Mouse (Mus musculus): Measurements from ENCODE around the gene Bricd5.

Gene Bricd5

GRCm38 (mm10) chr17:24462932-24463331 is 10.8 kb upstream of the Bricd5 start:
- no peak for DNase-seq

GRCm38 (mm10) chr17:24463374-24464133 is 10.1 kb upstream of the Bricd5 start:
- DNase-seq = no peak

GRCm38 (mm10) chr17:24468636-24469246 is 4.9 kb upstream of the Bricd5 start:
- DNase-seq = no peak

GRCm38 (mm10) chr17:24469336-24469909 is 4.3 kb upstream of the Bricd5 start:
- no peak for DNase-seq

- peak; percentile 100 for DNase-seq
Measured at GRCm38 (mm10) chr17:24469910-24470602, 3.6 kb upstream of the Bricd5 start, which contains the start of the genes E4f1 and Pgp. Gene E4f1 (minus strand): TSS chr17:24470313. Gene Pgp (plus strand): TSS chr17:24470392.

- peak; percentile 72 for DNase-seq
Measured at GRCm38 (mm10) chr17:24470701-24471527, 2.8 kb upstream of the Bricd5 start.

GRCm38 (mm10) chr17:24472512-24472911 is 1.2 kb upstream of the Bricd5 start:
- DNase-seq = peak; percentile 83

GRCm38 (mm10) chr17:24474557-24474956 is 873 bp downstream of the Bricd5 start:
- peak; percentile 57 for DNase-seq

- no peak for DNase-seq
Measured at GRCm38 (mm10) chr17:24475586-24475985, 1.9 kb downstream of the Bricd5 start.

GRCm38 (mm10) chr17:24476022-24476776 is 2.5 kb downstream of the Bricd5 start:
- peak; percentile 45 for DNase-seq

GRCm38 (mm10) chr17:24477053-24477984 is 3.6 kb downstream of the Bricd5 start:
- DNase-seq = no peak

- DNase-seq = peak; percentile 76
Measured at GRCm38 (mm10) chr17:24477985-24478600, 4.4 kb downstream of the Bricd5 start.

GRCm38 (mm10) chr17:24478663-24479380 is 5.1 kb downstream of the Bricd5 start, which contains the start of gene Mlst8:
Gene Mlst8 (minus strand): TSS chr17:24479078.
- peak; percentile 97 for DNase-seq

GRCm38 (mm10) chr17:24479431-24479830 is 5.7 kb downstream of the Bricd5 start:
- DNase-seq = no peak

- DNase-seq = peak; percentile 58
Measured at GRCm38 (mm10) chr17:24480201-24480826, 6.6 kb downstream of the Bricd5 start.

GRCm38 (mm10) chr17:24481027-24481815 is 7.5 kb downstream of the Bricd5 start:
- no peak for DNase-seq

- DNase-seq = no peak
Measured at GRCm38 (mm10) chr17:24483495-24483894, 9.8 kb downstream of the Bricd5 start.

All from cerebellum, adult 9-11 months (tissue).